Mouse (Mus musculus) midbrain, postnatal 0 days (tissue): ENCODE measurements around the gene Itgbl1. TPM values are rescaled to one million over a fixed set of nuclear protein-coding genes. Genes with fewer than 3 reads are reported as not detected.

ENCODE experiments used
- ATAC-seq: fragments of 200-750 bp; cut with Nextera tagmentation; 2 replicates; pipeline ENCODE4 v1.8.0; 2017; ENCODE audit warnings: moderate number of reproducible peaks, mild to moderate bottlenecking, moderate TSS enrichment, moderate library complexity; ENCODE audit not compliant: low FRiP score
- DNase-seq: peaks from one replicate; pipeline ENCODE4 v3.0.0-alpha.2; 2015; ENCODE audit warnings: low spot score
- H3K27ac ChIP-seq: fragments of 300-500 bp; sonication (generic); 2 replicates; pipeline ENCODE4 v1.5.1; 2014; ENCODE audit warnings: low read depth, mild to moderate bottlenecking, low read length, mixed read lengths
- H3K27me3 ChIP-seq: fragments of 300-500 bp; sonication (generic); 2 replicates; pipeline ENCODE4 v1.6.1; 2014; ENCODE audit warnings: low read length, control low read depth, mixed read lengths; ENCODE audit not compliant: insufficient read depth
- H3K36me3 ChIP-seq: fragments of 300-500 bp; sonication (generic); 2 replicates; pipeline ENCODE4 v1.6.1; 2014; ENCODE audit warnings: low read length, control low read depth, mixed read lengths; ENCODE audit not compliant: insufficient read depth
- H3K4me1 ChIP-seq: fragments of 300-500 bp; sonication (generic); 2 replicates; pipeline ENCODE4 v1.6.1; 2014; ENCODE audit warnings: mild to moderate bottlenecking, control low read depth, antibody characterized with exemption, low read length, mixed read lengths; ENCODE audit not compliant: insufficient read depth
- H3K4me2 ChIP-seq: fragments of 300-500 bp; sonication (generic); 2 replicates; pipeline ENCODE4 v1.6.1; 2014; ENCODE audit warnings: low read depth, mild to moderate bottlenecking, low read length, mixed read lengths; ENCODE audit not compliant: poor library complexity, severe bottlenecking
- H3K4me3 ChIP-seq: fragments of 300-500 bp; sonication (generic); 2 replicates; pipeline ENCODE4 v1.5.1; 2014; ENCODE audit warnings: low read depth, mild to moderate bottlenecking, low read length, moderate library complexity
- H3K9ac ChIP-seq: fragments of 300-500 bp; sonication (generic); replicated peaks from 2 replicates; pipeline ENCODE4 v1.6.1; 2014; ENCODE audit warnings: mild to moderate bottlenecking, low read length, moderate library complexity, mixed read lengths; ENCODE audit not compliant: poor library complexity, severe bottlenecking
- H3K9me3 ChIP-seq: fragments of 300-500 bp; sonication (generic); 2 replicates; pipeline ENCODE4 v1.6.1; 2016; ENCODE audit warnings: low read length, control low read depth
- CTCF ChIP-seq: IDR thresholded peaks from 2 replicates; pipeline ENCODE4 v1.5.1; 2016; ENCODE audit warnings: antibody characterized with exemption, mild to moderate bottlenecking
- WGBS: fragments of 180-500 bp; shearing (Covaris S2); extraction: QIAGEN DNeasy Blood & Tissue Kit; methylation state at CpG from one replicate; pipeline ENCODE4 v1.1.7; 2014; 5-methylcytosine and 5-hydroxymethylcytosine counted together
- polyA plus RNA-seq: library from polyadenylated mRNA; unstranded; fragments of >200 nt; fragmentation: Nextera tagmentation; extraction: Ambion mirVana; gene quantifications from 2 replicates; pipeline ENCODE4 v1.2.1, GENCODE M21; 2015
- total RNA-seq: library from RNA; depleted of rRNA; stranded (reverse); fragments of >200 nt; gene quantifications from 2 replicates; pipeline ENCODE4 v1.2.3, GENCODE M21; 2014; rRNA removed

Gene Itgbl1
- total and polyA plus RNA-seq, 2 experiments from 2014 or later = 2.5 to 4.6 TPM

GRCm38 (mm10) chr14:123864531-123864930 lies 204.8 kb downstream of the Itgbl1 start:
- H3K9me3 ChIP-seq = no peaks in the 10 kb centered on the region
- no peak overlapping the region for H3K9ac ChIP-seq
- TF ChIP-seq CTCF = no peak
- no peak overlapping the region for H3K27ac ChIP-seq
- no peaks in the 10 kb centered on the region for H3K4me1 ChIP-seq
- no peaks in the 10 kb centered on the region for H3K27me3 ChIP-seq
- no peak for ATAC-seq
- no peak for DNase-seq
- no peak overlapping the region for H3K4me3 ChIP-seq
- 87% methylated on average over 1 of the region's 1 CpGs for WGBS
- H3K4me2 ChIP-seq = no peak overlapping the region
- no peaks in the 10 kb centered on the region for H3K36me3 ChIP-seq

GRCm38 (mm10) chr14:123865779-123866726 lies 206.3 kb downstream of the Itgbl1 start:
- TF ChIP-seq CTCF = no peak
- H3K9me3 ChIP-seq = no peaks in the 10 kb centered on the region
- H3K36me3 ChIP-seq = no peaks in the 10 kb centered on the region
- DNase-seq = peak; percentile 7
- no peaks in the 10 kb centered on the region for H3K4me1 ChIP-seq
- 26% methylated on average over 6 of the region's 6 CpGs for WGBS
- ATAC-seq = no peak
- H3K4me3 ChIP-seq = no peak overlapping the region
- H3K9ac ChIP-seq = no peak overlapping the region
- H3K27ac ChIP-seq = no peak overlapping the region
- no peaks in the 10 kb centered on the region for H3K27me3 ChIP-seq
- H3K4me2 ChIP-seq = no peak overlapping the region

GRCm38 (mm10) chr14:123927903-123928302 lies 268.1 kb downstream of the Itgbl1 start:
- Histone ChIP-seq H3K9me3 (no peaks in the 10 kb centered on the region), H3K36me3 (no peaks in the 10 kb centered on the region), H3K4me3 (no peak overlapping the region), H3K27ac (no peak overlapping the region), H3K4me2 (no peak overlapping the region), H3K27me3 (no peaks in the 10 kb centered on the region), H3K4me1 (no peaks in the 10 kb centered on the region), H3K9ac (no peak overlapping the region)
- TF ChIP-seq CTCF = peak; percentile 48
- no peak for DNase-seq
- no peak for ATAC-seq
- WGBS = 89% methylated on average over 1 of the region's 1 CpGs

- ATAC-seq (no peak), DNase-seq (peak; percentile 30)
- WGBS = 55% methylated on average over 2 of the region's 2 CpGs
These were observed 306.8 kb downstream of the Itgbl1 start for GRCm38 (mm10) chr14:123966531-123966930.

GRCm38 (mm10) chr14:123967996-123968395 lies 308.2 kb downstream of the Itgbl1 start:
- 93% methylated on average over 6 of the region's 6 CpGs for WGBS
- Histone ChIP-seq H3K9ac (no peak overlapping the region), H3K4me1 (no peaks in the 10 kb centered on the region), H3K4me2 (no peak overlapping the region), H3K4me3 (no peak overlapping the region), H3K27me3 (no peaks in the 10 kb centered on the region), H3K9me3 (no peaks in the 10 kb centered on the region), H3K27ac (no peak overlapping the region), H3K36me3 (no peaks in the 10 kb centered on the region)
- ATAC-seq (no peak), DNase-seq (peak; percentile 10)
- no peak for TF ChIP-seq CTCF

More at GRCm38 (mm10) chr14:123966531-123966930, 306.8 kb downstream of the Itgbl1 start:
- Histone ChIP-seq H3K9ac (no peak overlapping the region), H3K4me2 (no peak overlapping the region), H3K36me3 (no peaks in the 10 kb centered on the region), H3K27me3 (no peaks in the 10 kb centered on the region), H3K4me3 (no peak overlapping the region), H3K9me3 (no peaks in the 10 kb centered on the region), H3K4me1 (no peaks in the 10 kb centered on the region), H3K27ac (no peak overlapping the region)
- TF ChIP-seq CTCF = no peak

GRCm38 (mm10) chr14:123990591-123991195 lies 330.9 kb downstream of the Itgbl1 start:
- DNase-seq (no peak), ATAC-seq (no peak)
- Histone ChIP-seq H3K27ac (no peak overlapping the region), H3K4me1 (no peaks in the 10 kb centered on the region), H3K4me2 (no peak overlapping the region), H3K9me3 (no peaks in the 10 kb centered on the region), H3K36me3 (no peaks in the 10 kb centered on the region), H3K9ac (no peak overlapping the region), H3K4me3 (no peak overlapping the region), H3K27me3 (no peaks in the 10 kb centered on the region)
- WGBS = 81% methylated on average over 2 of the region's 2 CpGs
- no peak for TF ChIP-seq CTCF

Other genes with a start within 250 kb of the Itgbl1 start
- gene Nalcn, start 32.8 kb upstream of the Itgbl1 start, total RNA-seq = 46.5 and 55.8 TPM in 2 replicates
- 13.1 and 15.0 TPM in 2 replicates for gene Nalcn, start 32.8 kb upstream of the Itgbl1 start, polyA plus RNA-seq